Mouse (Mus musculus) embryonic fibroblast, embryonic 13.5 days (primary cell): ENCODE results near the gene Synpo2.

ENCODE experiments used
- CTCF ChIP-seq: IDR thresholded peaks from 2 replicates; pipeline ENCODE4 v1.5.1; 2011; ENCODE audit warnings: mild to moderate bottlenecking, control low read depth, low read length, moderate library complexity, borderline replicate concordance; ENCODE audit not compliant: insufficient read depth
- POLR2A ChIP-seq: IDR thresholded peaks from 2 replicates; pipeline ENCODE4 v1.6.1; 2011; ENCODE audit warnings: low read depth, mild to moderate bottlenecking, control low read depth, low read length, moderate library complexity

GRCm38 (mm10) chr3:123184281-123184680 lies 51.7 kb downstream of the Synpo2 start:
- TF ChIP-seq POLR2A (no peak), CTCF (no peak)
